Mouse (Mus musculus): ENCODE measurements around the gene Nfe2l1. TPM values are rescaled to one million over a fixed set of nuclear protein-coding genes. Genes with fewer than 3 reads are reported as not detected.
"Not testable (repeated sequence)": the region's sequence is repeated elsewhere in the genome, so short reads cannot be mapped to it uniquely, and the experiment has no call there.

Gene Nfe2l1
- total and polyA plus RNA-seq, 2 experiments = 41.3 to 106 TPM

- WGBS = 93% methylated on average over 1 of the region's 1 CpGs
- TF ChIP-seq CTCF (IDR thresholded peaks at IDR 0.05; ENCODE audit: low read depth, low read length) (no peak), POLR2A (IDR thresholded peaks at IDR 0.05; ENCODE audit: extremely low read depth, insufficient read depth, low read length) (no peak)
- Histone ChIP-seq H3K4me3 (ENCODE audit: insufficient read depth, low read depth, low read length) (no peak overlapping the region), H3K27ac (replicated peaks; ENCODE audit: insufficient read depth, low read depth, low read length) (no peak overlapping the region), H3K4me1 (ENCODE audit: control insufficient read depth, insufficient read depth, low read length) (no peaks in the 10 kb centered on the region), H3K27me3 (ENCODE audit: control insufficient read depth, insufficient read depth, low read length) (no peaks in the 10 kb centered on the region), H3K36me3 (ENCODE audit: control insufficient read depth, insufficient read depth, low read length) (peaks cover 44% of the 10 kb centered on the region), H3K79me2 (ENCODE audit: control insufficient read depth, insufficient read depth, low read length) (no peaks in the 10 kb centered on the region; the same call in 1 of the 2 replicates), H3K9ac (ENCODE audit: low read depth, low read length) (no peak overlapping the region)
- no peak for DNase-seq (ENCODE audit: extremely low read depth, low read depth, low spot score)
Measured at GRCm38 (mm10) chr11:96816494-96816893, 13.3 kb downstream of the Nfe2l1 start.

GRCm38 (mm10) chr11:96815895-96816294 is 13.9 kb downstream of the Nfe2l1 start:
- TF ChIP-seq POLR2A (IDR thresholded peaks at IDR 0.05; ENCODE audit: extremely low read depth, insufficient read depth, low read length) (no peak), CTCF (IDR thresholded peaks at IDR 0.05; ENCODE audit: low read depth, low read length) (no peak)
- H3K79me2 ChIP-seq (ENCODE audit: control insufficient read depth, insufficient read depth, low read length) = no peaks in the 10 kb centered on the region; the same call in 1 of the 2 replicates

GRCm38 (mm10) chr11:96814443-96814842 is 15.3 kb downstream of the Nfe2l1 start:
- 69% methylated on average over 2 of the region's 2 CpGs for WGBS
- TF ChIP-seq POLR2A (IDR thresholded peaks at IDR 0.05; ENCODE audit: extremely low read depth, insufficient read depth, low read length) = no peak
- TF ChIP-seq CTCF (IDR thresholded peaks at IDR 0.05; ENCODE audit: low read depth, low read length) = no peak
- no peak for DNase-seq (ENCODE audit: extremely low read depth, low read depth, low spot score)
- H3K79me2 ChIP-seq (ENCODE audit: control insufficient read depth, insufficient read depth, low read length) = no peaks in the 10 kb centered on the region
- no peak overlapping the region for H3K9ac ChIP-seq (ENCODE audit: low read depth, low read length)
- H3K4me3 ChIP-seq (ENCODE audit: insufficient read depth, low read depth, low read length) = no peak overlapping the region
- no peaks in the 10 kb centered on the region for H3K4me1 ChIP-seq (ENCODE audit: control insufficient read depth, insufficient read depth, low read length)
- H3K36me3 ChIP-seq (ENCODE audit: control insufficient read depth, insufficient read depth, low read length) = peaks cover 28% of the 10 kb centered on the region; the same call in 1 of the 2 replicates
- no peaks in the 10 kb centered on the region for H3K27me3 ChIP-seq (ENCODE audit: control insufficient read depth, insufficient read depth, low read length)
- H3K27ac ChIP-seq (replicated peaks; ENCODE audit: insufficient read depth, low read depth, low read length) = no peak overlapping the region

More at GRCm38 (mm10) chr11:96815895-96816294, 13.9 kb downstream of the Nfe2l1 start:
- no peaks in the 10 kb centered on the region for H3K4me1 ChIP-seq (ENCODE audit: control insufficient read depth, insufficient read depth, low read length)
- H3K4me3 ChIP-seq (ENCODE audit: insufficient read depth, low read depth, low read length) = no peak overlapping the region
- 73% methylated on average over 2 of the region's 2 CpGs for WGBS
- H3K9ac ChIP-seq (ENCODE audit: low read depth, low read length) = no peak overlapping the region
- no peak for DNase-seq (ENCODE audit: extremely low read depth, low read depth, low spot score)
- H3K27me3 ChIP-seq (ENCODE audit: control insufficient read depth, insufficient read depth, low read length) = no peaks in the 10 kb centered on the region
- no peak overlapping the region for H3K27ac ChIP-seq (replicated peaks; ENCODE audit: insufficient read depth, low read depth, low read length)
- H3K36me3 ChIP-seq (ENCODE audit: control insufficient read depth, insufficient read depth, low read length) = peaks cover 38% of the 10 kb centered on the region

DNA sequence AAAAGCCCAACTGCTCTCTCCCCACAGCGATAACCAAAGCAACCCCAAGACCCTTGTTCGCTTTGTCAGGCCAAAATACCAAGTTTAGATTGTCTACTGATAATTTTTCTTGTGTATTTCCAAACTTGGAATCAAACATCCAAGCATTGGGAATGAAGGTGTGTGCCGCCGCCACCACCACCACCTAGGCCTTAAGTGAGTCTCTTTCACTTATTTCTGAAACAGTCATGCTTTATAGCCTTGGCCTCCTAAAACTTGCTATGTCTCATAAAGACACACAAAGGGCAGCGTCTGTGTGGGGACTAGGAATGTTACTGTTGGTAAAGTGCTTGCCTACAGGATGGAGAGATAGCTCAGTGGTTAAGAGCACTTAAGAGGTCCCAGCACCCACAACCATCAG is 15.8 kb downstream of the Nfe2l1 start:
- peaks cover 26% of the 10 kb centered on the region; the same call in 1 of the 2 replicates for H3K36me3 ChIP-seq (ENCODE audit: control insufficient read depth, insufficient read depth, low read length)
- H3K79me2 ChIP-seq (ENCODE audit: control insufficient read depth, insufficient read depth, low read length) = no peaks in the 10 kb centered on the region
- no peaks in the 10 kb centered on the region for H3K27me3 ChIP-seq (ENCODE audit: control insufficient read depth, insufficient read depth, low read length)
- no peaks in the 10 kb centered on the region for H3K4me1 ChIP-seq (ENCODE audit: control insufficient read depth, insufficient read depth, low read length)
- no peak overlapping the region for H3K4me3 ChIP-seq (ENCODE audit: insufficient read depth, low read depth, low read length)
- no peak for DNase-seq (ENCODE audit: extremely low read depth, low read depth, low spot score)
- H3K9ac ChIP-seq (ENCODE audit: low read depth, low read length) = no peak overlapping the region
- TF ChIP-seq POLR2A (IDR thresholded peaks at IDR 0.05; ENCODE audit: extremely low read depth, insufficient read depth, low read length) (no peak), CTCF (IDR thresholded peaks at IDR 0.05; ENCODE audit: low read depth, low read length) (no peak)
- WGBS = 95% methylated on average over 5 of the region's 5 CpGs
- no peak overlapping the region for H3K27ac ChIP-seq (replicated peaks; ENCODE audit: insufficient read depth, low read depth, low read length)

GRCm38 (mm10) chr11:96813455-96813854 is 16.3 kb downstream of the Nfe2l1 start:
- no peaks in the 10 kb centered on the region for H3K79me2 ChIP-seq (ENCODE audit: control insufficient read depth, insufficient read depth, low read length)
- no peak overlapping the region for H3K27ac ChIP-seq (replicated peaks; ENCODE audit: insufficient read depth, low read depth, low read length)
- no peak for TF ChIP-seq CTCF (IDR thresholded peaks at IDR 0.05; ENCODE audit: low read depth, low read length)
- TF ChIP-seq POLR2A (IDR thresholded peaks at IDR 0.05; ENCODE audit: extremely low read depth, insufficient read depth, low read length) = no peak
- no peak overlapping the region for H3K9ac ChIP-seq (ENCODE audit: low read depth, low read length)
- 83% methylated on average over 4 of the region's 4 CpGs for WGBS
- no peaks in the 10 kb centered on the region for H3K27me3 ChIP-seq (ENCODE audit: control insufficient read depth, insufficient read depth, low read length)
- no peak for DNase-seq (ENCODE audit: extremely low read depth, low read depth, low spot score)
- peaks cover 29% of the 10 kb centered on the region; the same call in 1 of the 2 replicates for H3K36me3 ChIP-seq (ENCODE audit: control insufficient read depth, insufficient read depth, low read length)
- H3K4me1 ChIP-seq (ENCODE audit: control insufficient read depth, insufficient read depth, low read length) = no peaks in the 10 kb centered on the region
- H3K4me3 ChIP-seq (ENCODE audit: insufficient read depth, low read depth, low read length) = no peak overlapping the region

- WGBS = 97% methylated on average over 1 of the region's 1 CpGs
- not testable (repeated sequence) for DNase-seq (ENCODE audit: extremely low read depth, low read depth, low spot score); H3K27me3 ChIP-seq (ENCODE audit: control insufficient read depth, insufficient read depth, low read length); H3K9ac ChIP-seq (ENCODE audit: low read depth, low read length); H3K4me3 ChIP-seq (ENCODE audit: insufficient read depth, low read depth, low read length); H3K79me2 ChIP-seq (ENCODE audit: control insufficient read depth, insufficient read depth, low read length); H3K27ac ChIP-seq (replicated peaks; ENCODE audit: insufficient read depth, low read depth, low read length); H3K4me1 ChIP-seq (ENCODE audit: control insufficient read depth, insufficient read depth, low read length)
- H3K36me3 ChIP-seq (ENCODE audit: control insufficient read depth, insufficient read depth, low read length) = peaks cover 25% of the 10 kb centered on the region
Measured at GRCm38 (mm10) chr11:96811188-96811587, 18.6 kb downstream of the Nfe2l1 start.

All from liver, adult 2 months (tissue).